Mouse (Mus musculus) C2C12 (cell line): Measurements from ENCODE around the gene Lrrc75b.

Experiments
- CTCF ChIP-seq: IDR thresholded peaks from one replicate; pipeline ENCODE4 v1.5.1; 2011; ENCODE audit not compliant: control insufficient read depth, insufficient read depth, insufficient read length
- MAX ChIP-seq: IDR thresholded peaks from one replicate; pipeline ENCODE4 v1.6.1; 2011; ENCODE audit warnings: mild to moderate bottlenecking, control low read depth
- MYOG ChIP-seq: IDR thresholded peaks from one replicate; pipeline ENCODE4 v1.6.1; 2011; ENCODE audit not compliant: control insufficient read depth, insufficient read length; ENCODE audit errors: extremely low read depth

- TF ChIP-seq MYOG (no peak), CTCF (no peak), MAX (no peak)
Measured at GRCm38 (mm10) chr10:75589651-75590050, 29.5 kb upstream of the Lrrc75b start.
